Mouse (Mus musculus): Measurements from ENCODE around the gene Cwf19l1. TPM values are rescaled to one million over a fixed set of nuclear protein-coding genes. Genes with fewer than 3 reads are reported as not detected.

Gene Cwf19l1
- polyA plus RNA-seq, 1 experiment from 2014 or later: 16.9 TPM

DNA sequence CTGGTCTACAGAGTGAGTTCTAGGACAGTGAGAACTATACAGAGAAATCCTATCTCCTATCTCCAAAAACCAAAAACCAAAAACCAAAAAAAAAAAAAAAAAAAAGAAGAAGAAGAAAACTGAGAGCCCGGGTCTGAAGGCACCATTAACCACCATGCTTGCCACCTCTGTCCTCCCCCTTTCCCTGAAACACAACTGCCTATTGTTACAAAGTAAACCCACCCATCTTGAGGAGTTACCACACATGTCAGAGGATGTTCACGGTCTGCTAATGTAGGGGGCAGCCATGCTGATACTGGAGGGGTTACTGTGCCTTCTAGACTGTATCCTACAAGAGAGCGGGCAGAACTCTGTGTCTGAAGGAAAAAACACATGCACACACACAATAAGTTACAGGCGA is 58.7 kb downstream of the Cwf19l1 start:
- no peak overlapping the region for H3K9ac ChIP-seq
- H3K4me3 ChIP-seq (replicated peaks): no peak overlapping the region
- no peak overlapping the region for H3K4me2 ChIP-seq
- H3K27ac ChIP-seq (replicated peaks): no peak overlapping the region
- H3K27me3 ChIP-seq: no peaks in the 10 kb centered on the region
- no peak for ATAC-seq (ENCODE audit: insufficient read depth)
- 68% methylated on average over 4 of the region's 4 CpGs for WGBS (ENCODE audit: insufficient replicate concordance)
- peaks cover 56% of the 10 kb centered on the region for H3K36me3 ChIP-seq (replicated peaks)
- no peaks in the 10 kb centered on the region for H3K9me3 ChIP-seq (replicated peaks)
- H3K4me1 ChIP-seq (replicated peaks): no peaks in the 10 kb centered on the region

- Histone ChIP-seq H3K4me2 (no peak overlapping the region), H3K27me3 (no peaks in the 10 kb centered on the region), H3K27ac (replicated peaks) (no peak overlapping the region), H3K9me3 (replicated peaks) (no peaks in the 10 kb centered on the region), H3K9ac (no peak overlapping the region), H3K36me3 (replicated peaks) (peaks cover 56% of the 10 kb centered on the region), H3K4me3 (replicated peaks) (no peak overlapping the region), H3K4me1 (replicated peaks) (no peaks in the 10 kb centered on the region)
- 85% methylated on average over 9 of the region's 9 CpGs for WGBS (ENCODE audit: insufficient replicate concordance)
- ATAC-seq (ENCODE audit: insufficient read depth): no peak
These were observed 59.2 kb downstream of the Cwf19l1 start for GRCm38 (mm10) chr19:44076457-44076856.

DNA sequence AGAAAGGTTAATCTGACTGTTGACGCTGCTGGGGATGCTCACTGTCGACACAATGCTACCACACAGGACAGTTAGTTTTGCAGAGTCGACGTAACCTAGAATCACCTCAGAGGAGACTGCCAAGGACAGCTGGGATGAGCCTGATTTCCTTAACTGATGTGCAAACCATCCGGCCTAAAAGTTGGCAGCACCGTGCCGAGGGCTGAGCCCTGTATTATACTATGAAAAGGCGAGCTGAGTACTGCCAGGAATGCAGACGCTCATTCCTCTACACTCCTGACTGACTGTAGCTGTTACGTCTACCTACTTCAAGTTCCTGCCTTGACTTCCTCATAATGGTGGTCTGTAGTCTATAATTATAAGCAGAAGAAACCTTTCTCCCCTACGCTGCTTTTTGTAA is 60.7 kb downstream of the Cwf19l1 start:
- Histone ChIP-seq H3K4me1 (replicated peaks) (peaks cover 5% of the 10 kb centered on the region; the same call in 1 of the 2 replicates), H3K27me3 (no peaks in the 10 kb centered on the region), H3K27ac (replicated peaks) (no peak overlapping the region), H3K4me2 (no peak overlapping the region), H3K36me3 (replicated peaks) (peaks cover 49% of the 10 kb centered on the region), H3K9ac (no peak overlapping the region), H3K4me3 (replicated peaks) (no peak overlapping the region), H3K9me3 (replicated peaks) (no peaks in the 10 kb centered on the region)
- WGBS (ENCODE audit: insufficient replicate concordance): 75% methylated on average over 11 of the region's 11 CpGs
- no peak for ATAC-seq (ENCODE audit: insufficient read depth)

- Histone ChIP-seq H3K4me1 (replicated peaks) (peaks cover 36% of the 10 kb centered on the region), H3K4me2 (no peak overlapping the region), H3K27me3 (no peaks in the 10 kb centered on the region), H3K9me3 (replicated peaks) (no peaks in the 10 kb centered on the region), H3K9ac (no peak overlapping the region), H3K27ac (replicated peaks) (no peak overlapping the region), H3K4me3 (replicated peaks) (no peak overlapping the region), H3K36me3 (replicated peaks) (peaks cover 18% of the 10 kb centered on the region)
- WGBS (ENCODE audit: insufficient replicate concordance): 76% methylated on average over 5 of the region's 5 CpGs
- ATAC-seq (ENCODE audit: insufficient read depth): no peak
These were observed 64.5 kb downstream of the Cwf19l1 start for GRCm38 (mm10) chr19:44071166-44071565.

DNA sequence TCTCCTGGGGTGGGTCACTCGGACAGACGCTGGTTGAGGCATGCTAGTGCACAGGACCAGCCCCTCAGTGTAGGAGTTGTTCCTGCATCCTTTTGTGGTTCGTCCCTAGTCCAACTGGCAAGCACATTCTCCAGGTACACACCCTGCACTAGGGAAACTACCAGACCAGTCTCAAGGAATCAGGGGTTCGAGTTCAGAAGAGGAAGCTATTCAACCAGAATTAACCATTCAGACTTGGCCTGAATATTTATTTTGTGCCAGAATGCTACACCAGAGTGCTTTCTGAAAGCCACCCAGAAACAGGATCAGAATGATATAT is 65.8 kb downstream of the Cwf19l1 start:
- peak overlapping the region; percentile 70 for H3K4me3 ChIP-seq (replicated peaks)
- WGBS (ENCODE audit: insufficient replicate concordance): 5% methylated on average over 4 of the region's 4 CpGs
- no peak for ATAC-seq (ENCODE audit: insufficient read depth)
- no peaks in the 10 kb centered on the region for H3K9me3 ChIP-seq (replicated peaks)
- peaks cover 36% of the 10 kb centered on the region for H3K4me1 ChIP-seq (replicated peaks)
- peak overlapping the region; percentile 63 for H3K9ac ChIP-seq
- peak overlapping the region; percentile 98 for H3K4me2 ChIP-seq
- H3K27ac ChIP-seq (replicated peaks): peak overlapping the region; percentile 75; the same call in 1 of the 2 replicates
- H3K36me3 ChIP-seq (replicated peaks): peaks cover 10% of the 10 kb centered on the region
- no peaks in the 10 kb centered on the region for H3K27me3 ChIP-seq

GRCm38 (mm10) chr19:44069121-44069913 is 66.4 kb downstream of the Cwf19l1 start, which contains the start of gene Erlin1:
Gene Erlin1 (minus strand): TSS chr19:44069785.
- peak; percentile 87 for ATAC-seq (ENCODE audit: insufficient read depth)
- H3K27ac ChIP-seq (replicated peaks): peak within 1 kb of the TSS; percentile 75
- H3K36me3 ChIP-seq (replicated peaks): peaks cover 11% of the 10 kb centered on the region; the same call in 1 of the 2 replicates
- peaks cover 36% of the 10 kb centered on the region for H3K4me1 ChIP-seq (replicated peaks)
- under 1% methylated on average over 75 of the region's 75 CpGs for WGBS (ENCODE audit: insufficient replicate concordance)
- peak within 1 kb of the TSS; percentile 63 for H3K9ac ChIP-seq
- no peaks in the 10 kb centered on the region for H3K27me3 ChIP-seq
- no peaks in the 10 kb centered on the region for H3K9me3 ChIP-seq (replicated peaks)
- peak within 1 kb of the TSS; percentile 70 for H3K4me3 ChIP-seq (replicated peaks)
- peak within 1 kb of the TSS; percentile 98 for H3K4me2 ChIP-seq

GRCm38 (mm10) chr19:44068232-44068631 is 67.4 kb downstream of the Cwf19l1 start:
- no peaks in the 10 kb centered on the region for H3K9me3 ChIP-seq (replicated peaks)
- no peak for ATAC-seq (ENCODE audit: insufficient read depth)
- peaks cover 36% of the 10 kb centered on the region for H3K4me1 ChIP-seq (replicated peaks)
- peaks cover 11% of the 10 kb centered on the region; the same call in 1 of the 2 replicates for H3K36me3 ChIP-seq (replicated peaks)
- H3K27me3 ChIP-seq: no peaks in the 10 kb centered on the region
- 24% methylated on average over 4 of the region's 4 CpGs for whole genome bisulfite sequencing (ENCODE audit: insufficient replicate concordance)
- H3K27ac ChIP-seq (replicated peaks): no peak overlapping the region
- peak overlapping the region; percentile 70 for H3K4me3 ChIP-seq (replicated peaks)
- no peak overlapping the region for H3K9ac ChIP-seq
- peak overlapping the region; percentile 98 for H3K4me2 ChIP-seq

GRCm38 (mm10) chr19:44067323-44068049 is 68.2 kb downstream of the Cwf19l1 start:
- H3K27me3 ChIP-seq: no peaks in the 10 kb centered on the region
- no peak overlapping the region for H3K9ac ChIP-seq
- H3K4me1 ChIP-seq (replicated peaks): peaks cover 36% of the 10 kb centered on the region
- ATAC-seq (ENCODE audit: insufficient read depth): no peak
- H3K9me3 ChIP-seq (replicated peaks): no peaks in the 10 kb centered on the region
- H3K4me2 ChIP-seq: peak overlapping the region; percentile 33
- H3K27ac ChIP-seq (replicated peaks): no peak overlapping the region
- H3K36me3 ChIP-seq (replicated peaks): peaks cover 11% of the 10 kb centered on the region; the same call in 1 of the 2 replicates
- H3K4me3 ChIP-seq (replicated peaks): no peak overlapping the region
- 63% methylated on average over 9 of the region's 9 CpGs for WGBS (ENCODE audit: insufficient replicate concordance)

- no peaks in the 10 kb centered on the region for H3K27me3 ChIP-seq
- H3K9ac ChIP-seq: no peak overlapping the region
- H3K36me3 ChIP-seq (replicated peaks): peaks cover 17% of the 10 kb centered on the region; the same call in 1 of the 2 replicates
- H3K27ac ChIP-seq (replicated peaks): no peak overlapping the region
- no peak overlapping the region for H3K4me3 ChIP-seq (replicated peaks)
- WGBS (ENCODE audit: insufficient replicate concordance): 87% methylated on average over 2 of the region's 2 CpGs
- H3K4me1 ChIP-seq (replicated peaks): peaks cover 29% of the 10 kb centered on the region
- no peaks in the 10 kb centered on the region for H3K9me3 ChIP-seq (replicated peaks)
- no peak overlapping the region for H3K4me2 ChIP-seq
- ATAC-seq (ENCODE audit: insufficient read depth): no peak
These were observed 70.9 kb downstream of the Cwf19l1 start for GRCm38 (mm10) chr19:44064734-44065133.

DNA sequence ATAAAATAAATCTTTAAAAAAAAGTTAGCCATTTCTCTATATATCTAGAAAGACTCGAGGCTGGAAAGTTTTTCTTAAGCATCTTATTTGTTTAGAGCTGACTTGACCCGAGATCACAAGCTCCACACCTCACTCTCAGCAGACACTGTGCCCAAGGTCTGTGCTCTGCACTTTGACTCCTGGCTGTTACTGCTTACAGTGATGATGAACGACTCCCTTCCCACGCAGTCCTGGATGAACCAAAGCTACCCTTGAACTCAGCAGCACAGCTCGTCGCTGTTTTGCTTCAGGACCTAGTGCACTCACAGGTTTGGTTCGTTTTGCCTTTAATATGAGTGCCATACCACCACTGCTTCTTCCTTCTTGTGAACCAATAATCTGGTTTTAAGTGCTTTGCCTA is 71.9 kb downstream of the Cwf19l1 start:
- ATAC-seq (ENCODE audit: insufficient read depth): no peak
- WGBS (ENCODE audit: insufficient replicate concordance): 71% methylated on average over 7 of the region's 7 CpGs
- H3K4me2 ChIP-seq: no peak overlapping the region

DNA sequence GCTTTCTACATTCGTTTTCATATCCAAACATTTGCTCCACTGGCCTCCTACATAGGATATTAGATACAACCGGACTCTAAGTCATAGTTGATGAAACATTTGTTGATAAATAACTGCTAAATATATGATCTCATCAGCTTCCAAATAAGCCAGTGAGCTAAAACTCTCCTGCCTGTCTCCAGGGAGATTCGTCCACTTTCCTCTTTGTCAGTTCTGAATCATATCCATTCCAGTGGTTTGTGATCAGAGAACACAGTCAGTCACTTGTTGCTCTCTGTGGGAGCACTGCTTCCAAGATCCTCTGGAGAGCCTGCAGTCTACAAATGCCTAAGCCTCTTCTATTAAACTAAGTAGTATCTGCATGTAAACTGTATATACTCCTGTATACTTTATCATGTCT is 75.5 kb downstream of the Cwf19l1 start:
- no peak for ATAC-seq (ENCODE audit: insufficient read depth)

More for the DNA sequence above, 71.9 kb downstream of the Cwf19l1 start:
- H3K27me3 ChIP-seq: no peaks in the 10 kb centered on the region
- peaks cover 19% of the 10 kb centered on the region for H3K4me1 ChIP-seq (replicated peaks)
- H3K27ac ChIP-seq (replicated peaks): no peak overlapping the region
- H3K9me3 ChIP-seq (replicated peaks): no peaks in the 10 kb centered on the region
- peaks cover 25% of the 10 kb centered on the region for H3K36me3 ChIP-seq (replicated peaks)
- no peak overlapping the region for H3K4me3 ChIP-seq (replicated peaks)
- H3K9ac ChIP-seq: no peak overlapping the region

More for the DNA sequence above, 75.5 kb downstream of the Cwf19l1 start:
- Histone ChIP-seq H3K4me3 (replicated peaks) (no peak overlapping the region), H3K4me2 (no peak overlapping the region), H3K9ac (no peak overlapping the region), H3K36me3 (replicated peaks) (peaks cover 43% of the 10 kb centered on the region), H3K9me3 (replicated peaks) (no peaks in the 10 kb centered on the region), H3K27me3 (no peaks in the 10 kb centered on the region), H3K4me1 (replicated peaks) (0 out of 2 replicates have a peak, but pooled peaks cover 3% of the 10 kb centered on the region), H3K27ac (replicated peaks) (no peak overlapping the region)
- WGBS (ENCODE audit: insufficient replicate concordance): 68% methylated on average over 3 of the region's 3 CpGs
